Mouse (Mus musculus) heart, embryonic 12.5 days (tissue): ENCODE results near the gene Xpnpep3. TPM values are rescaled to one million over a fixed set of nuclear protein-coding genes. Genes with fewer than 3 reads are reported as not detected.
A peak's percentile ranks its signal among the peaks of the same experiment; 100 is the strongest.

Source experiments
- ATAC-seq: fragments of 200-750 bp; cut with Nextera tagmentation; 2 replicates; pipeline ENCODE4 v1.8.0; 2017; ENCODE audit warnings: moderate TSS enrichment, moderate library complexity; ENCODE audit not compliant: insufficient number of reproducible peaks, low FRiP score
- H3K27ac ChIP-seq: fragments of 300-500 bp; sonication (generic); 2 replicates; pipeline ENCODE4 v1.5.1; 2016; ENCODE audit warnings: mild to moderate bottlenecking, moderate library complexity; ENCODE audit not compliant: poor library complexity, severe bottlenecking
- H3K27me3 ChIP-seq: fragments of 300-500 bp; sonication (generic); replicated peaks from 2 replicates; pipeline ENCODE4 v1.6.1; 2016; ENCODE audit warnings: mild to moderate bottlenecking, moderate library complexity
- H3K36me3 ChIP-seq: fragments of 300-500 bp; sonication (generic); 2 replicates; pipeline ENCODE4 v1.6.1; 2016; ENCODE audit warnings: mild to moderate bottlenecking, moderate library complexity
- H3K4me1 ChIP-seq: fragments of 300-500 bp; sonication (generic); replicated peaks from 2 replicates; pipeline ENCODE4 v1.6.1; 2016; ENCODE audit warnings: mild to moderate bottlenecking
- H3K4me2 ChIP-seq: fragments of 300-500 bp; sonication (generic); 2 replicates; pipeline ENCODE4 v1.6.1; 2016; ENCODE audit warnings: mild to moderate bottlenecking, moderate library complexity
- H3K4me3 ChIP-seq: fragments of 300-500 bp; sonication (generic); 2 replicates; pipeline ENCODE4 v1.5.1; 2016; ENCODE audit warnings: mild to moderate bottlenecking
- H3K9ac ChIP-seq: fragments of 300-500 bp; sonication (generic); 2 replicates; pipeline ENCODE4 v1.6.1; 2016; ENCODE audit warnings: mild to moderate bottlenecking, moderate library complexity
- H3K9me3 ChIP-seq: fragments of 300-500 bp; sonication (generic); replicated peaks from 2 replicates; pipeline ENCODE4 v1.6.1; 2016; ENCODE audit warnings: mild to moderate bottlenecking, moderate library complexity
- WGBS: fragments of 180-500 bp; shearing (Covaris S2); methylation state at CpG from one replicate; pipeline ENCODE4 v1.1.7; 2016; 5-methylcytosine and 5-hydroxymethylcytosine counted together
- polyA plus RNA-seq: library from polyadenylated mRNA; unstranded; fragments of >200 nt; fragmentation: Nextera tagmentation; extraction: Ambion mirVana; gene quantifications from 2 replicates; pipeline ENCODE4 v1.2.1, GENCODE M21; 2016

Gene Xpnpep3
- polyA plus RNA-seq, 1 experiment from 2014 or later = 11.3 TPM

DNA sequence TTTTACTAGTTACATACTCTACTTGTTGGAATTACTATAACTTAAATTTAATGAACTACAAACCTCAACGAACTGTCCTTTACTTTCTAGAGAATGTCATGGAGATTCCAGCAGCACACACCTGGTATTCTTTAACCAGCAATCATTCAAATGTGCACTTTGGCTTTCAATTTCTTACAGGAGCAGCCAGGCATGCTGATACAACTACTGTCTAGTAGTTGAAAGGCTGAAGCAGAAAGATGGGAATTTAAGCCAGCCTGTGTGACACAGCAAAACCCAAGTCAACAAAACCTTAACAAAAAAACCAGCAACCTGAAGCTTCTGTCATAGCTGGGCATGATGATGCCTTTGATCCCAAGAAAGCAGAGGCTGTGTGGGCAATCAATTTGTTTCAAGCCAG, 37.4 kb upstream of the Xpnpep3 start:
- no peak overlapping the region for H3K9ac ChIP-seq
- H3K9me3 ChIP-seq = no peaks in the 10 kb centered on the region
- WGBS = 72% methylated on average over 1 of the region's 1 CpGs
- no peaks in the 10 kb centered on the region for H3K27me3 ChIP-seq
- no peak overlapping the region for H3K4me2 ChIP-seq
- peaks cover 41% of the 10 kb centered on the region for H3K36me3 ChIP-seq
- no peak for ATAC-seq
- H3K4me3 ChIP-seq = no peak overlapping the region
- H3K4me1 ChIP-seq = peaks cover 22% of the 10 kb centered on the region
- H3K27ac ChIP-seq = no peak overlapping the region

DNA sequence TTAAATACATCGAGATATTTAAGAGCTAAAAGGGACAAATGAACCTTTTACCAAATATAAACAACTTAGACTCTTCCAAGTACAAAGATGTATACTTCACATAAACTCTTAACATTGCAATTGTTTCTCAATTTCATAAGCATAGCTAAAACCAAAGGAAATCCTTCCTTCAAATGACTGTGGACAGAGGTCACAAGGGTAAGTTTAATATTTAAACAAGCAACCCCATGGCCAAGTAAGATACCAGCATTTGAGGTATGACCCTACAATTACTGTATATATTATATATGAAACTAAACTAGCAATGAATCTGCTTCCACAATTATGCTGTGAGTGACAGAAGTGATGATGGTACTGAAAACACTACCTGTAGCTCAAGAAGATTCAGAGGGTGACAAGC, 35.7 kb upstream of the Xpnpep3 start:
- H3K27ac ChIP-seq = no peak overlapping the region
- H3K27me3 ChIP-seq = no peaks in the 10 kb centered on the region
- peaks cover 17% of the 10 kb centered on the region for H3K4me1 ChIP-seq
- ATAC-seq = no peak
- H3K36me3 ChIP-seq = peaks cover 52% of the 10 kb centered on the region
- H3K9me3 ChIP-seq = no peaks in the 10 kb centered on the region
- WGBS = 86% methylated on average over 1 of the region's 1 CpGs
- H3K4me3 ChIP-seq = no peak overlapping the region
- no peak overlapping the region for H3K4me2 ChIP-seq
- no peak overlapping the region for H3K9ac ChIP-seq

DNA sequence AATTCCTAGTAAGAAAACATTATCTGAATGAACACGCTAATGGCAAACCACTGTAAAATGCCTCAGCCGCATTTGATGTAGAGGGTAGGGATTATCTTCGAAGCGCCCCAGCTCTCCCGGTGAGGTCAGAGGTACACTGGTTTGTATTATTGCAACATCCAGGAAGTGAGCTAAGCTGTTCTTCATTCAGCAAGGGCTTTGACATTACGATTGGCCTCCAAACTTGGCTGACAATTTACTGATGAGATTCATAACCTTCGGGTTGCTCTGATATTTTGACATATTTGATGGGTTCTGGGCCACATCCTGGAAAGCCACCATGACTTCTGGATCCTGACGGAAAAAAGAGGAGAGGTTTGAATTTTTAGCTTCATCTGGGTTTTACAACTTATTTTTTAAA, 34.7 kb upstream of the Xpnpep3 start:
- H3K27me3 ChIP-seq = no peaks in the 10 kb centered on the region
- H3K9me3 ChIP-seq = no peaks in the 10 kb centered on the region
- H3K36me3 ChIP-seq = peaks cover 59% of the 10 kb centered on the region
- no peak for ATAC-seq
- H3K4me2 ChIP-seq = no peak overlapping the region
- WGBS = 82% methylated on average over 8 of the region's 8 CpGs
- no peak overlapping the region for H3K4me3 ChIP-seq
- no peak overlapping the region for H3K27ac ChIP-seq
- peaks cover 9% of the 10 kb centered on the region for H3K4me1 ChIP-seq
- H3K9ac ChIP-seq = no peak overlapping the region

DNA sequence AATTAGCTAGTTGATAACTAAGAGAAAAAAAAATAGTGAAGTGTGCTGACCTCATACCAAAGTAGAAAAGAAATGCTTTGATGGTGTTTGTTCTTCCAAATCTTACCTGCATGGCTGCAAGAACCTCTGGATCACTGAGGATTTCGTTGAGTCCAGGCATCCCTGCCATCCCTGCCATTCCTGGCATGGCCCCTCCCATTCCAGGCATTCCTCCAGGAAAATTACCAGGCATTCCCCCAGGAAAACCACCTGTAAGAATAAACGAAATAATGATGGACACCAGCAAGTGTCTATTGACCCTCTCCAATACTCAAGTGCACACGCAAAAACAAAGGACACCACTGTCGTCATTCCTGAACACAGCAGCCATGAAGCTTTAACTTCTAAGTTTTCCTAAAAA, 33.7 kb upstream of the Xpnpep3 start:
- no peak overlapping the region for H3K9ac ChIP-seq
- WGBS = 80% methylated on average over 4 of the region's 4 CpGs
- no peak for ATAC-seq
- no peak overlapping the region for H3K27ac ChIP-seq
- no peaks in the 10 kb centered on the region for H3K27me3 ChIP-seq
- no peak overlapping the region for H3K4me2 ChIP-seq
- H3K9me3 ChIP-seq = no peaks in the 10 kb centered on the region
- peaks cover 67% of the 10 kb centered on the region for H3K36me3 ChIP-seq
- peaks cover 5% of the 10 kb centered on the region for H3K4me1 ChIP-seq
- no peak overlapping the region for H3K4me3 ChIP-seq

DNA sequence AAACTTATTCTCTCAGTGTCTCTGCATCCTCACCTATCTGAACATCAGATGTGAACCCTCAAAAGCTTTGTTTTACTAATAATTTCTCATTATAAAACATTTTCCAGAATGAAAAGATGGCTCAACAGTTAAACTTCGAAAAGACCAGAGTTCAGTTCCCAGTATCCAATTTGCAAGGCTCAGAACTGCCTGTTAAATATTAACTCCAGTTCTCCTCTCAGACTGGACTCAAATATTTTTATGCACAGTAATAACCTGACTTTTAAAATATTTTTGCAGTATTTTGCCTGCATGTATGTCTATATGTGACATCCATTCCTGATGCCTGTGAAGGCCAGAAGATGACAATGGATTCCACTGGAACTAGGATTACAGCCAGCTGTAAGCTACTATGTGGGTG, 31.3 kb upstream of the Xpnpep3 start:
- no peak overlapping the region for H3K4me2 ChIP-seq
- H3K27ac ChIP-seq = no peak overlapping the region
- H3K9me3 ChIP-seq = no peaks in the 10 kb centered on the region
- no peak for ATAC-seq
- no peaks in the 10 kb centered on the region for H3K27me3 ChIP-seq
- no peaks in the 10 kb centered on the region for H3K4me1 ChIP-seq
- H3K36me3 ChIP-seq = peaks cover 78% of the 10 kb centered on the region
- 90% methylated on average over 1 of the region's 1 CpGs for WGBS
- H3K9ac ChIP-seq = no peak overlapping the region
- H3K4me3 ChIP-seq = no peak overlapping the region

DNA sequence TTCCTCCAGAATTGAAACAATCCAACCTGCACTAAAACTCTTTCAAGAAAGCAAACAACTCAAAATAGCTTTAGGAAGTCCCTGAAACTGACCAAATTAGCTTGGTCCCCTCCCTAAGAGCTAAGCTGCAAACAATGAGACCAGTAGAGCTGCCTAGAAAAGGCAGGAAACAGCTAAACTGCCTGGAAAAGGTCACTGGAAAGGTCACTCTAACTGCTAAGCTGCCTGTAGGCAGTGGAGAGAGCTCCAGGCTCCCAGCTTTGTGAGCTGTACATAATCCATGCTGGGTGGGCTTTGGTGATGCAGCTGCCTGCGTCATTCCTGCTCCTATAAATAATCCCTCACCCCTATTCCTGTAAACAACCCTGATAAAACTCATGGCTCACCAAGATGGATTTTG, 29.6 kb upstream of the Xpnpep3 start:
- H3K36me3 ChIP-seq = peaks cover 77% of the 10 kb centered on the region
- no peaks in the 10 kb centered on the region for H3K9me3 ChIP-seq
- no peak overlapping the region for H3K4me3 ChIP-seq
- ATAC-seq = no peak
- H3K9ac ChIP-seq = no peak overlapping the region
- WGBS = 86% methylated on average over 1 of the region's 1 CpGs
- no peaks in the 10 kb centered on the region for H3K4me1 ChIP-seq
- H3K27me3 ChIP-seq = no peaks in the 10 kb centered on the region
- H3K27ac ChIP-seq = no peak overlapping the region
- no peak overlapping the region for H3K4me2 ChIP-seq

DNA sequence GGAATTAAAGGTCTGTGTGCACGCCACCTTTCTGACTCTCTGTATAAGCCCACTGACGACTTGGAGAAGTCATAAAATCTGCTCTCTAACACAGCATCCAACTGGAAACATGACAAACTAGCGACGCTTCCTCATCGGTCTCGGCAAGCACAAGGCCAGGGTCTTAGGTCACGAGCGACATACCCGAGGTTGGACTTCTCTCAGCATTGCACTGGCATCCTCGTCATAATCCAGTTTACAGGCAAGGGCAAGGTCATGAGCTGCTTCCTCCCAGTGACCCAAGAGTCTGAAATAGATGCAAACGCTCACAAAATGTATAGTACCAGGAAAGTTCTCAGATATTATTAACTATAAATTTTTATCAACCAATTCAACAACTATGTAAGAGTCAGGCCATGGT, 25.3 kb upstream of the Xpnpep3 start:
- WGBS = 94% methylated on average over 11 of the region's 11 CpGs
- ATAC-seq = no peak
- H3K27me3 ChIP-seq = no peaks in the 10 kb centered on the region
- no peaks in the 10 kb centered on the region for H3K4me1 ChIP-seq
- H3K27ac ChIP-seq = no peak overlapping the region
- no peak overlapping the region for H3K4me2 ChIP-seq
- H3K9ac ChIP-seq = no peak overlapping the region
- H3K36me3 ChIP-seq = peaks cover 72% of the 10 kb centered on the region
- no peaks in the 10 kb centered on the region for H3K9me3 ChIP-seq
- H3K4me3 ChIP-seq = no peak overlapping the region

DNA sequence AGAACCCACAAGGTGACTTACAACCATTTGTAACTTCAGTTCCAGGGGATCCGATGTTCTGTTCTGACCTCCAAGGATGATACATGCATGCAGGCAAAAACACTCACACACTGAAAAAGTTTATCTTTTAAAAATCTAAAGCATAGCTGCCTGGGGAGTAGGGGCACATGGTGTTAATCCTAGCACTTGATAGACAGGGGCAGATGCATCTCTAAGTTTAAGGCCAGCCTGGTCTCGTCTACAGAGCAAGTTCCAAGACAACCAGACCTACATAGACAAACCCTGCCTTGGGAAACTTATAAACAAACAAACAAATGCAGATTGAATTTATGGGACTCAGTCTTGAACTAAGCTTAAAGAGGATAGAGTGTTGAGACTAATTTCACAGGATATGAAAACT, 21.1 kb upstream of the Xpnpep3 start:
- WGBS = 85% methylated on average over 2 of the region's 2 CpGs
- Histone ChIP-seq H3K27me3 (no peaks in the 10 kb centered on the region), H3K9me3 (no peaks in the 10 kb centered on the region), H3K4me1 (no peaks in the 10 kb centered on the region), H3K9ac (no peak overlapping the region), H3K27ac (no peak overlapping the region), H3K4me3 (no peak overlapping the region), H3K36me3 (peaks cover 63% of the 10 kb centered on the region), H3K4me2 (no peak overlapping the region)
- no peak for ATAC-seq

DNA sequence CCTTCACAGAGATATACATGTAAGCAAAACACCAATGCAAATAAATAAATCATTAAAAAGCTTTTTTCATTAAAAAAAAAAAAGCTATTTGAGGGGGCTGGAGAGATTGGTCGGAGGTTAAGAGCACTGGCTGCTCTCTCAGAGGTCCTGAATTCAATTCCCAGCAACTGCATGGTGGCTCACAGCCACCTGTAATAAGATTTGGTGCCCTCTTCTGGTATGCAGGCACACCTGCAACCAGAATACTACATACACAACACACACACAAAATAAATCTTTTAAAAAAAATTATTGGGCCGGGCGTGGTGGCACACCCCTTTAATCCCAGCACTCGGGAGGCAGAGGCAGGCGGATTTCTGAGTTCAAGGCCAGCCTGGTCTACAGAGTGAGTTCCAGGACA, 13.6 kb upstream of the Xpnpep3 start:
- no peak overlapping the region for H3K4me2 ChIP-seq
- H3K27me3 ChIP-seq = no peaks in the 10 kb centered on the region
- no peak overlapping the region for H3K9ac ChIP-seq
- ATAC-seq = no peak
- H3K4me1 ChIP-seq = no peaks in the 10 kb centered on the region
- H3K27ac ChIP-seq = no peak overlapping the region
- H3K4me3 ChIP-seq = no peak overlapping the region
- peaks cover 78% of the 10 kb centered on the region for H3K36me3 ChIP-seq
- WGBS = 91% methylated on average over 5 of the region's 5 CpGs
- no peaks in the 10 kb centered on the region for H3K9me3 ChIP-seq

DNA sequence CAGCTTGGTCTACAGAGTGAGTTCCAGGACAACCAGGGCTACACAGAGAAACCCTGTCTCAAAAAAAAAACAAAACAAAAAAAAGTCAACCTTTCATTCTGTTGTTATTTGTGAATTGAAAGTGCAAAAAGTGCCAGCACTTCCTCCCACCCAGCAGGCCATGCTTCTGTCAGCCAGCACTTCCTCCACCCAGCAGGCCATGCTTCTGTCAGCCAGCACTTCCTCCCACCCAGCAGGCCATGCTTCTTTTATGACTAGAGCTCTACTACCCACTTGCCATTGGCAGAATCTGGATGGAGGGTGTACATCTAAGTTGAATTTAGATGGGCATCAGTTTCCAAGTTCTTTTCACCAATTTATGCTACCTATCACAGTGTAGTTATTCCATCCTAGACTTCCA, 6.9 kb upstream of the Xpnpep3 start:
- Histone ChIP-seq H3K4me2 (no peak overlapping the region), H3K4me1 (peaks cover 5% of the 10 kb centered on the region; the same call in 1 of the 2 replicates), H3K9ac (no peak overlapping the region), H3K4me3 (no peak overlapping the region), H3K9me3 (no peaks in the 10 kb centered on the region), H3K27me3 (no peaks in the 10 kb centered on the region), H3K27ac (no peak overlapping the region), H3K36me3 (peaks cover 40% of the 10 kb centered on the region)
- ATAC-seq = no peak

DNA sequence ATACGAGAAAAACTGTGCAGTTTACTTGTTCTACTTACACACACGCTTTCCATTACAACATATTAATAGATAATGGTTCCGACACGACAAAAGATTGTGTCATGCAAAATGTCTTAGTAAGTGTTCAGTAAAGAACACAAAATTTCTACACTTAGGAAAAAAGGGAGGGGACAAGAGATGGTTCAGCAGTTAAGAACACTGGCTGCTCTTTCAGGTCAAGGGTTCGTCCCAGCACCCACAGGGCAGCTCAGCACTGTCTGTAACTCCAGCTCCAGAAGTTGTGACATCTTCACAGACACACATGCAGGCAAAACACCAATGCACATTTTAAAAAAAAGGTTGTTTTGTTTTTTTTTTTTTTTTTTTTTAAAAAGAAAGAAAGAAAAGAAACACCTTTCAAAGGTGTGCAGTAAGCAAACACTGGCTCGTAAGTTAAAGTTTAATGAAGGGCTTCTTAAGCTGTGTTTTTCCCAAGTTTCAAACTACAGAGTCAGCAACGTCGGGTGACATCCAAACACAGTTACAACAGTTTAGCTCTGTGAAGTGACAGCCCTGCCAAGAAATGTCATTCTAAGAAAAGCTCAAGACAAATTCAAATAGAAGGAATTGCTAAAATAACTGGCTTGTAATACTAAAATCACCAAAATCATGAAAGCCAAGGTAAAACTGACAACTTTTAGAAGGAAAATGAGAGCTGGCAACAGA, 5.6 kb upstream of the Xpnpep3 start:
- no peak overlapping the region for H3K9ac ChIP-seq
- no peak for ATAC-seq
- no peaks in the 10 kb centered on the region for H3K9me3 ChIP-seq
- H3K4me2 ChIP-seq = no peak overlapping the region
- H3K27ac ChIP-seq = no peak overlapping the region
- H3K4me1 ChIP-seq = peaks cover 5% of the 10 kb centered on the region; the same call in 1 of the 2 replicates
- H3K27me3 ChIP-seq = no peaks in the 10 kb centered on the region
- H3K36me3 ChIP-seq = peaks cover 28% of the 10 kb centered on the region
- 88% methylated on average over 8 of the region's 8 CpGs for WGBS
- no peak overlapping the region for H3K4me3 ChIP-seq

DNA sequence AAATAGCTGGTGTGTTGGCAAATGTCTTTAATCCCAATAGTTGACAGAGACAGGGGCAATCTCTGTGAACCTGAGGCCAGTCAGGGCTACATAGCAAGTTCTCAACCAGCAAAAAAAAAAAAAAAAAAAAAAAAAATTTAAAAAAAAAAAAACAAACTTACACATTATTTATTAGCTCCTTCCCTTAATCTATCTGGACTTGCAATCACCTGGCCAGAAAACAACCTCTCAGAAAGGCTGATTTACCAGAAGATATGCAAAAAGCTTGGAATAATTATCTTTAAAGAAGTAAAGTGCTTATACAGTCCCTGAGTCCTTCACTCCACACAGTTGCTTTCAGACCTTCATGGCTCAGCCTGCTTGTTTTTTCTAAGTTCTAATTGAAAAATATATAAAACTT, 1.7 kb upstream of the Xpnpep3 start:
- Histone ChIP-seq H3K4me1 (peaks cover 15% of the 10 kb centered on the region; the same call in 1 of the 2 replicates), H3K27ac (no peak overlapping the region), H3K4me3 (peak overlapping the region; percentile 67), H3K9ac (no peak overlapping the region), H3K36me3 (peaks cover 11% of the 10 kb centered on the region), H3K27me3 (no peaks in the 10 kb centered on the region), H3K4me2 (peak overlapping the region; percentile 91), H3K9me3 (no peaks in the 10 kb centered on the region)
- ATAC-seq = no peak
